Mouse (Mus musculus): ENCODE measurements around the gene Tmc3. TPM values are rescaled to one million over a fixed set of nuclear protein-coding genes. Genes with fewer than 3 reads are reported as not detected.

The Tmc3 gene
- polyA plus RNA-seq, 1 experiment: not detected

DNA sequence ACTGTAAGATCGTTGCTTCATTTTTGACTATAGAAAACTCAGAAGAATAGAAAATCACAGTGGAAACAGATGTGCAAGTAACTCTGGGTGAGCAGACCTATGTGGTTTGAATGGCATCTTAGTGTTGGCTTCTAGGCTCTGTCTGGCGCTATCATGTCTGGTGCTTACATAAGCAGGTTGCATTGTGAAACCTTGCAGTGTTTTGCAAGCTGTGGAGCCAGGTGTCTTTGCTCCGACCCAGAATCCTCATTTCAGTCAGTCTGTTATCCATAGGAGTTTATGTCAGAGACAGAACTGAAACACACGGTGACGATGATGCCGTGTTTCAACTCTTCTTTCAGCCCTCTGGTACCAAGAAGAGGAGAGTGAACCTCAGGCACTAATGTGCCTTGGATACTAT, 49.1 kb downstream of the Tmc3 start:
- Histone ChIP-seq H3K4me1 (ENCODE audit: control insufficient read depth, insufficient read depth, low read length) (0 out of 2 replicates have a peak, but pooled peaks cover 3% of the 10 kb centered on the region), H3K4me3 (ENCODE audit: insufficient read depth, low read length) (no peak overlapping the region), H3K27ac (ENCODE audit: insufficient read depth, low read length) (no peak overlapping the region)
- no peak for TF ChIP-seq POLR2A (IDR thresholded peaks at IDR 0.05; ENCODE audit: low read depth, low read length)
- no peak for TF ChIP-seq CTCF (IDR thresholded peaks at IDR 0.05; ENCODE audit: borderline replicate concordance, insufficient read depth, low read length)

DNA sequence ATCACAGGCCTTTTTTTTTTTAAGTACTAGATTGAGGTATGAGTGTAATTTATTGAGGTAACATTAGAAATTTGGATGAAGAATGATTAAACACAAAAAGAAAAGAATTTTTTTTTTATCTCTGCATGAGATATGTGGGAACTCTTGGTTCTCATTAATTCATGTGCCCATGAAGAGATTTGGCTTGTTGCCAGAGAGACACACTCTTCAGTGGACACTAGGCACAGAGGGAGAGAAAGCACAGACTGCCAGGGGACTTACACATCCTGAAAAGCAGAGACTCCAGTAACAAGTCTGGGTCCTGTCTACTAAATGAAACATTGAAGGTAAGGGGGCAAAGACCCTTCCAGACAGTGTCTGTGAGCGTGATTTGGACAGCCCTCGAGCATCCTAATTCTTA, 51.0 kb downstream of the Tmc3 start:
- no peak overlapping the region for H3K27ac ChIP-seq (ENCODE audit: insufficient read depth, low read length)
- TF ChIP-seq POLR2A (IDR thresholded peaks at IDR 0.05; ENCODE audit: low read depth, low read length): no peak
- no peak for TF ChIP-seq CTCF (IDR thresholded peaks at IDR 0.05; ENCODE audit: borderline replicate concordance, insufficient read depth, low read length)
- H3K4me1 ChIP-seq (ENCODE audit: control insufficient read depth, insufficient read depth, low read length): 0 out of 2 replicates have a peak, but pooled peaks cover 3% of the 10 kb centered on the region
- no peak overlapping the region for H3K4me3 ChIP-seq (ENCODE audit: insufficient read depth, low read length)

DNA sequence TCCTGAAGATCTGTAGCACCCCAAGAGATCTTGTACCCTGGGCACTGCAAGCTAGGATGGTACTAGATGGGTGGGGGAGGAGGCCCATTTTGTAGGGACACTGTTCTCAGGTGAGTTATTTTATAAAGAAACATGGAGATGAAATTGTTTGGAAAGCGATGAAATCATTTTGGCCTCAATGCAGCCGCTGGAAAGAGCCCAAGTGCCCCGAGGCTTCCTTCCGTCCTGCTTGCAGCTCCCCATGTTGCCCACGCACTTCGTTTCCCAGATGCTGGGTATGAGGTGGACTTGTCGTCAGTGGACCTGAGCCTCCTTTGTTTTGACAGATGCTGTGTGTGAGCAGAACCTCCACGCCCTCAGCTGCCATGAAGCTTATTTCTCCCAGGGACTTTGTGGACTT, 51.7 kb downstream of the Tmc3 start:
- Histone ChIP-seq H3K4me1 (ENCODE audit: control insufficient read depth, insufficient read depth, low read length) (0 out of 2 replicates have a peak, but pooled peaks cover 4% of the 10 kb centered on the region), H3K4me3 (ENCODE audit: insufficient read depth, low read length) (no peak overlapping the region), H3K27ac (ENCODE audit: insufficient read depth, low read length) (no peak overlapping the region)
- TF ChIP-seq POLR2A (IDR thresholded peaks at IDR 0.05; ENCODE audit: low read depth, low read length) (no peak), CTCF (IDR thresholded peaks at IDR 0.05; ENCODE audit: borderline replicate concordance, insufficient read depth, low read length) (no peak)

DNA sequence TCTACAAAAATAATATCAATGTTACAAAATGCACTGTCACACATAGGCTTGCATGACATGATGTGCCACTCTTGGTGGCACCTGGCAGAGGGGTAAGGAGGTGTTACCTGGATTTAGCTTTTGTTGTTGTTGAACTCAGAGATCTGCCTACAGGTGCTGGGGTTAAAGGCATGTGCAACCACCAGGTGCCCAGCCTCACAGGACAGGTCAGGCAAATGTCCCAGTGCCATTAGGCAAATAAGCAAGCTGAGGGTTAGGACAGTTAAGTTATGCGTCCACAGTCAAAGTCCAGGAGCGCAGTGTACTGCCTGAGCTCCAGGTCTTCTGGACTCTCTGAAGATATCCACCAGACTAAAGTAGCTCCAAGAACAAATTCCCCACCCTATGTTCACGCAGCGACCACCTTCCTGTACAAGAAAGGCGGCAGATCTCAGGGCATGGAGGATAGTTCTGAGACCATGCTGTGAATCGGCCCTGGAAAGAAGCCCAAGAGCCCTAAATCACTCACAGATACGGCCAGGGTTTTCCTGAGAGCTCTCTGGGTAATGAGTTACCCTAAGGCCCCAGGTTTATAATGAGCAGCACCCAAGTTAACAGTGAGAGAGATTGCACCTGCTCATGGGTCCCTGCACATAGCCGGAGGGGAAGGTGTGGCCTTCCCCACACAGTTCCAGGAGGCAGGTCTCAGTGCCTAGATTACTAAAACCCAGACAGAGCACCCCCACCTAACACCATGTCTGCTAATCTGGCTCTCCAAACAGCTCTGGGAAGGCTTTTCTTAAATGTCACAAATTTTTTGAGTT, 53.3 kb downstream of the Tmc3 start:
- H3K27ac ChIP-seq (ENCODE audit: insufficient read depth, low read length): no peak overlapping the region
- no peak for TF ChIP-seq POLR2A (IDR thresholded peaks at IDR 0.05; ENCODE audit: low read depth, low read length)
- H3K4me3 ChIP-seq (ENCODE audit: insufficient read depth, low read length): no peak overlapping the region
- 0 out of 2 replicates have a peak, but pooled peaks cover 4% of the 10 kb centered on the region for H3K4me1 ChIP-seq (ENCODE audit: control insufficient read depth, insufficient read depth, low read length)

DNA sequence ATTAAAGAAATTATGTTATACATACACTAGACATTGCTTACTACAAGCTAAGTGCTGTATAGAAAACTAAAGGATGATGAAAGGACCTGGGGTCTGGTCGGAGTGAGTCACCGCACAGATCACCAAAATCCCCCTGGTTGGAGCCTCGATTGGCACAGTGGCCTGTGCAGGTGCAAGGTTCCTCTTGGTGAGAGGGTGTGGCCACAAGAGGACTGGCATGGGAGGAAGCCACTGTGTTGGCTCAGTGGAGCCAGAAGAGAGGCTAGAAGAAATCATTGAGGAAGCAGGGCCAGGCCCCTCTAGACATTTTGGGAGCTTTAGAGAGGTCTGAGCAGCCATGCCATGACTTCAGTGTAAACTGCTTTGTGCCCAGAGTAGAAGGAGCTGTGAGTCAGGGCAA, 54.4 kb downstream of the Tmc3 start:
- TF ChIP-seq POLR2A (IDR thresholded peaks at IDR 0.05; ENCODE audit: low read depth, low read length): no peak
- TF ChIP-seq CTCF (IDR thresholded peaks at IDR 0.05; ENCODE audit: borderline replicate concordance, insufficient read depth, low read length): no peak
- Histone ChIP-seq H3K27ac (ENCODE audit: insufficient read depth, low read length) (no peak overlapping the region), H3K4me3 (ENCODE audit: insufficient read depth, low read length) (no peak overlapping the region), H3K4me1 (ENCODE audit: control insufficient read depth, insufficient read depth, low read length) (0 out of 2 replicates have a peak, but pooled peaks cover 4% of the 10 kb centered on the region)

DNA sequence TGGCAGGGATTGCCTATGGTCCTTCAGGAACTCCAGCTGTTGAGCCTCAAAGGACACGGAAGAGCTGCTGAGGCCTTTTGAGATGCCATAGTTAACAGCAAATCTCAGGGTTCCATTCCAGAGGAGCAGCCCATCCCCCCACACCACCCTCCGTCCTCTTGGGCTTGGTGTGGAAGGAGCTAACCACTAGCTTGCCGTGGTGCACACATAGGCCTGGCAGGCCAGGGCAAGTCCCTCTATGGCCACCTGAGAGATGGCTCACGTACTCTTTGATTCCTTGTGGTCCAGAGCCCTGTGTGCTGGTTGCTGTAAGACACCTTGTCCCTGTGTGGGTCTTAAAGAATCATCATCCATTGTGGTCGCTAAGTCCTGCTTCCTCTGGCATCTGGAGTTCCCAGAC, 55.9 kb downstream of the Tmc3 start:
- Histone ChIP-seq H3K4me3 (ENCODE audit: insufficient read depth, low read length) (no peak overlapping the region), H3K27ac (ENCODE audit: insufficient read depth, low read length) (no peak overlapping the region), H3K4me1 (ENCODE audit: control insufficient read depth, insufficient read depth, low read length) (0 out of 2 replicates have a peak, but pooled peaks cover 4% of the 10 kb centered on the region)
- TF ChIP-seq CTCF (IDR thresholded peaks at IDR 0.05; ENCODE audit: borderline replicate concordance, insufficient read depth, low read length) (no peak), POLR2A (IDR thresholded peaks at IDR 0.05; ENCODE audit: low read depth, low read length) (no peak)

DNA sequence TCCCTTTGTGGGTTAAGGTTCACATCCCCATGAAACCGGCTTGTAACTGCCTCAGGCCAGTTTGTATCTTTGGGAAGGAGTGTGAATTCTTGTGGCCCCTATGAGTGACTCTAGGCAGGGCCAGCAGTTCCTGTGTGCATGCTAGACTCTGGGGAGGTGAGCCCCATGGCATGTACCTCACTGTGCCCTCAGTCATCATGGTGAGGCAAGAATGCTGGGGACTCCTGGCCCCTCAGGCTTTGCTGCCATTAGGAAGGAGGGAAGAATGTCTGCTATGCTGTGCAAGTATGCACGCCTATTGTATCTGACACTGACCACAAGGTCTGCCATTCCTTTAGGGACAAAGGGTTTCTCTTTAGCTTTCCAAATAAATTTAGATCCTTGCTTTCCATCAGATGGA, 56.4 kb downstream of the Tmc3 start:
- no peak overlapping the region for H3K4me3 ChIP-seq (ENCODE audit: insufficient read depth, low read length)
- 0 out of 2 replicates have a peak, but pooled peaks cover 4% of the 10 kb centered on the region for H3K4me1 ChIP-seq (ENCODE audit: control insufficient read depth, insufficient read depth, low read length)
- H3K27ac ChIP-seq (ENCODE audit: insufficient read depth, low read length): no peak overlapping the region
- TF ChIP-seq CTCF (IDR thresholded peaks at IDR 0.05; ENCODE audit: borderline replicate concordance, insufficient read depth, low read length) (no peak), POLR2A (IDR thresholded peaks at IDR 0.05; ENCODE audit: low read depth, low read length) (no peak)

DNA sequence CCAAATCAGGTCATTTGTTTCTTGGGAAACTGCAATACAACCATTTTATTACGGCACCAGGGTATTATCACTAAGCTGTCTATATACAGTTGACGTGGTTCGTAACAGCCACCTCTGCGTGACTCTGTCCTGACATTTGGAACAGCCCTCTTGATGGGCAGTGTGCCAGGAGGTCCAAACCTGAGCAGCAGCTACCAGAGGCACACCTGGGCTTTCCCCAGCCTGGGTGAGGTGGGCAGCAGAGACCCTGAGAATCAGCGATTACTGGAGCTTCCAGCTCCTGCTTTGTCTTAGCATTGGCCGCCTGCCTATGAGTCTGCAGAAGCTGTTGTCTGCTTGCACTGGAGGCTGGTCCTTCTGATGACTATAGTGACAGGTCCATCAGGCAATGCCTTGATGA, 58.9 kb downstream of the Tmc3 start:
- Histone ChIP-seq H3K4me1 (ENCODE audit: control insufficient read depth, insufficient read depth, low read length) (0 out of 2 replicates have a peak, but pooled peaks cover 4% of the 10 kb centered on the region), H3K4me3 (ENCODE audit: insufficient read depth, low read length) (no peak overlapping the region), H3K27ac (ENCODE audit: insufficient read depth, low read length) (no peak overlapping the region)
- TF ChIP-seq POLR2A (IDR thresholded peaks at IDR 0.05; ENCODE audit: low read depth, low read length) (no peak), CTCF (IDR thresholded peaks at IDR 0.05; ENCODE audit: borderline replicate concordance, insufficient read depth, low read length) (no peak)

DNA sequence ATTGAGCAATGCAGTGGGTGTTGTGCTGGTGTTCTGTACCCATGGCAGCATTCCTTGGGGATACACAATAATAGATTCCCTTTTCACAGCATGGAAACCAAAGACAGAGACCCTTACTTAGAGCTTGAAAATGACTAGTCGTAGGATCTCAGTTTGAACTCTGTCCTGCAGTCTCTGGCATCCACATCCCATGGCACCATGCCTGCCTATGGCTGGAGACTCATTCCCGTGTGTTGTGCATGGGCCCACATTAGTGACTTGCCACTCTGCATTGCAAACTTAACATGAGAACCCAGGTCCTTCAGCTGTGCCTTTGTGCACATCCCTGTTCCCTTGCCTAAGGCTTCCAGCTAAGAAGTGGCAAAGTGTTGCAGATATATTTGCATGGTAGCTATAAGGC, 60.0 kb downstream of the Tmc3 start:
- Histone ChIP-seq H3K27ac (ENCODE audit: insufficient read depth, low read length) (no peak overlapping the region), H3K4me1 (ENCODE audit: control insufficient read depth, insufficient read depth, low read length) (0 out of 2 replicates have a peak, but pooled peaks cover 4% of the 10 kb centered on the region), H3K4me3 (ENCODE audit: insufficient read depth, low read length) (no peak overlapping the region)
- TF ChIP-seq POLR2A (IDR thresholded peaks at IDR 0.05; ENCODE audit: low read depth, low read length) (no peak), CTCF (IDR thresholded peaks at IDR 0.05; ENCODE audit: borderline replicate concordance, insufficient read depth, low read length) (no peak)

DNA sequence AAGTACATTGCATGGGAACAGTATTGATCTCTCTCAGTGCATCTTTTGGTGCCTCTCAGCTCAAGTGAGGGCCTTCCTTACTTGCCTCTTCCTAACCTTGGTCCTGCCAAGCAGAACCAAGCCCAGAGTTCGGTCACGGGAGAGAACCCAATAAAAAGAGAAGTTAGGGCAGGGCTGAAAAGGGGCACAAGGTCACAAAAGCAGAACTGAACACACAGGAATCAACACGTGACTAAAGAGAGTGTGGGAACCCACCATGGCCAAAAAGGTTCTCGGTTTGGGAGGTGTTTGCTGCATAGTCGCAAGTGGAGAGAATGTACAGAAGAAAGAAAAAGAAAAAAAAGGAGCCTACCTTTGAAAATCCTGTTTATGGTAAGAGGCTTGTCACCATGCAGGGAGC, 60.7 kb downstream of the Tmc3 start:
- no peak overlapping the region for H3K4me3 ChIP-seq (ENCODE audit: insufficient read depth, low read length)
- H3K4me1 ChIP-seq (ENCODE audit: control insufficient read depth, insufficient read depth, low read length): 0 out of 2 replicates have a peak, but pooled peaks cover 4% of the 10 kb centered on the region
- H3K27ac ChIP-seq (ENCODE audit: insufficient read depth, low read length): no peak overlapping the region
- no peak for TF ChIP-seq POLR2A (IDR thresholded peaks at IDR 0.05; ENCODE audit: low read depth, low read length)
